Mouse (Mus musculus) erythroblast, embryonic 14.5 days (primary cell): ENCODE measurements at regions not wholly inside any gene's neighbourhood (a gene's known extent, or its start where the extent isn't known, plus 50 kb on each side); places are given as distances from the start of the nearest gene placed in this dataset.

Experiments
- GATA1 ChIP-seq: IDR thresholded peaks from 2 replicates; pipeline ENCODE4 v1.6.1; 2012; ENCODE audit warnings: low read length, inconsistent platforms, mixed read lengths
- TAL1 ChIP-seq: IDR thresholded peaks from 3 replicates; pipeline ENCODE4 v1.6.1; 2012; ENCODE audit warnings: low read length, inconsistent platforms, mixed read lengths

- TF ChIP-seq TAL1 (no peak), GATA1 (no peak)
Measured at GRCm38 (mm10) chr12:109516961-109517360, 64.3 kb downstream of the Dlk1 start.
